Mouse (Mus musculus): ENCODE measurements around the gene Hoxb3. TPM values are rescaled to one million over a fixed set of nuclear protein-coding genes. Genes with fewer than 3 reads are reported as not detected.

Hoxb3 gene
- total and polyA plus RNA-seq, 2 experiments from 2014 or later, result 0.08 to 0.15 TPM

DNA sequence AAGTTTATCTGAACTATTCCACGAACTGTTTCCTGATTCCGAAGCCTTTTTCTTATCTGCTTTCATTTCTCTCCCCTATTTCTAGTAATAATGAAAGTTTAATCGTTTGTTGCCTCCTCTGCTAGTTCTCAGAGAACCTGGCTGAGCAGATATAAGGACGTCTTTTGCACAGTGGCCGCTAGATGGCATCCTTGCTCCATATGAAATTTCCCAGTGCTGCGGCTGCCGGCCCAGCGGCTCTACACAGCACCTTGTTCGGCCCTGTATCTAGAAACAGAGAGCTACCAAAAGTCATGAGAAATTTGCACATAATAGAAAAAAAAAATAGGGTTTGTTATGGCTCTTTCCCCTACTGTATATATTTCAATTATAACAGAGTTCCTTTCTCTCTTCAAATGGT is 44.4 kb upstream of the Hoxb3 start:
- Histone ChIP-seq H3K9ac (replicated peaks; ENCODE audit: low read depth, low read length) (no peak overlapping the region), H3K9me3 (replicated peaks; ENCODE audit: control insufficient read depth, low read length) (no peaks in the 10 kb centered on the region), H3K27me3 (ENCODE audit: control insufficient read depth, insufficient read depth, low read length) (peaks cover 100% of the 10 kb centered on the region), H3K4me2 (ENCODE audit: low read depth, low read length) (no peak overlapping the region), H3K27ac (ENCODE audit: low read depth) (no peak overlapping the region), H3K36me3 (replicated peaks; ENCODE audit: control insufficient read depth, insufficient read depth, low read length) (no peaks in the 10 kb centered on the region), H3K4me3 (ENCODE audit: low read depth, low read length) (no peak overlapping the region), H3K4me1 (ENCODE audit: control insufficient read depth, insufficient read depth) (no peaks in the 10 kb centered on the region)
- TF ChIP-seq CTCF (IDR thresholded peaks at IDR 0.05; ENCODE audit: low read depth), result peak; percentile 77
- TF ChIP-seq EP300 (IDR thresholded peaks at IDR 0.05; ENCODE audit: low read depth), result no peak
- 1% methylated on average over 9 of the region's 9 CpGs for WGBS
- ATAC-seq (ENCODE audit: insufficient read depth, low read depth) (peak; percentile 76), DNase-seq (ENCODE audit: low spot score) (peak; percentile 69)

- no peak overlapping the region for H3K27ac ChIP-seq (ENCODE audit: low read depth)
- no peak overlapping the region for H3K4me2 ChIP-seq (ENCODE audit: low read depth, low read length)
- no peaks in the 10 kb centered on the region for H3K9me3 ChIP-seq (replicated peaks; ENCODE audit: control insufficient read depth, low read length)
- DNase-seq (ENCODE audit: low spot score) (no peak), ATAC-seq (ENCODE audit: insufficient read depth, low read depth) (no peak)
- H3K27me3 ChIP-seq (ENCODE audit: control insufficient read depth, insufficient read depth, low read length), result peaks cover 100% of the 10 kb centered on the region
- 4% methylated on average over 31 of the region's 31 CpGs for WGBS
- H3K9ac ChIP-seq (replicated peaks; ENCODE audit: low read depth, low read length), result no peak overlapping the region
- no peaks in the 10 kb centered on the region for H3K4me1 ChIP-seq (ENCODE audit: control insufficient read depth, insufficient read depth)
- TF ChIP-seq EP300 (IDR thresholded peaks at IDR 0.05; ENCODE audit: low read depth) (no peak), CTCF (IDR thresholded peaks at IDR 0.05; ENCODE audit: low read depth) (no peak)
- H3K4me3 ChIP-seq (ENCODE audit: low read depth, low read length), result no peak overlapping the region
- H3K36me3 ChIP-seq (replicated peaks; ENCODE audit: control insufficient read depth, insufficient read depth, low read length), result no peaks in the 10 kb centered on the region
These were observed 43.5 kb upstream of the Hoxb3 start for GRCm38 (mm10) chr11:96279421-96280233.

- 20% methylated on average over 8 of the region's 8 CpGs for WGBS
- Histone ChIP-seq H3K4me1 (ENCODE audit: control insufficient read depth, insufficient read depth) (no peaks in the 10 kb centered on the region), H3K9me3 (replicated peaks; ENCODE audit: control insufficient read depth, low read length) (no peaks in the 10 kb centered on the region), H3K27ac (ENCODE audit: low read depth) (no peak overlapping the region), H3K9ac (replicated peaks; ENCODE audit: low read depth, low read length) (no peak overlapping the region), H3K36me3 (replicated peaks; ENCODE audit: control insufficient read depth, insufficient read depth, low read length) (no peaks in the 10 kb centered on the region), H3K4me3 (ENCODE audit: low read depth, low read length) (no peak overlapping the region), H3K27me3 (ENCODE audit: control insufficient read depth, insufficient read depth, low read length) (peaks cover 100% of the 10 kb centered on the region), H3K4me2 (ENCODE audit: low read depth, low read length) (no peak overlapping the region)
- ATAC-seq (ENCODE audit: insufficient read depth, low read depth) (no peak), DNase-seq (ENCODE audit: low spot score) (no peak)
- no peak for TF ChIP-seq CTCF (IDR thresholded peaks at IDR 0.05; ENCODE audit: low read depth)
- no peak for TF ChIP-seq EP300 (IDR thresholded peaks at IDR 0.05; ENCODE audit: low read depth)
These were observed 42.4 kb upstream of the Hoxb3 start for GRCm38 (mm10) chr11:96280399-96281378.

DNA sequence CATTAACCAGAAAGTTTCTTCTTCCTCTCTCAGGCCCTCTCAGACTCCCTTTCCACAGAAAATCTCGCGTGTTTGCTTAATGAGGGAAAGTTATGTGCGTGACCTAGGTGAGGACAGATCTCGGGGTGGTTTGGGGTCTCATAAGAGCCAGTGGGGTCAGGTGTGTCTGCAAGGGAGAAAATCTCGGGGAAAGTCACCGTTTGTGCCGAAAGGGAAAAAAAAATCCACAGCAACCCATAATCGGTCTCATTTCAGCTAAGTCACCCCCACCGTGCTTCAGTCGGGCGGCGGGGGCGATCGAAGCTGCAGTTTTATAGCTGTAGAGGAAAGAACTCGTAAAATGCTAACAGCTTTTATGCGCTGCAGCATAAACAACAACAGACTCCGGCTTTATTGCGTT is 41.7 kb upstream of the Hoxb3 start:
- TF ChIP-seq EP300 (IDR thresholded peaks at IDR 0.05; ENCODE audit: low read depth) (no peak), CTCF (IDR thresholded peaks at IDR 0.05; ENCODE audit: low read depth) (no peak)
- H3K27me3 ChIP-seq (ENCODE audit: control insufficient read depth, insufficient read depth, low read length), result peaks cover 100% of the 10 kb centered on the region
- 6% methylated on average over 18 of the region's 18 CpGs for WGBS
- H3K4me1 ChIP-seq (ENCODE audit: control insufficient read depth, insufficient read depth), result no peaks in the 10 kb centered on the region
- no peaks in the 10 kb centered on the region for H3K36me3 ChIP-seq (replicated peaks; ENCODE audit: control insufficient read depth, insufficient read depth, low read length)
- no peak overlapping the region for H3K27ac ChIP-seq (ENCODE audit: low read depth)
- H3K9ac ChIP-seq (replicated peaks; ENCODE audit: low read depth, low read length), result no peak overlapping the region
- no peak overlapping the region for H3K4me2 ChIP-seq (ENCODE audit: low read depth, low read length)
- DNase-seq (ENCODE audit: low spot score) (no peak), ATAC-seq (ENCODE audit: insufficient read depth, low read depth) (no peak)
- H3K9me3 ChIP-seq (replicated peaks; ENCODE audit: control insufficient read depth, low read length), result no peaks in the 10 kb centered on the region
- H3K4me3 ChIP-seq (ENCODE audit: low read depth, low read length), result no peak overlapping the region

GRCm38 (mm10) chr11:96281855-96282570 is 41.1 kb upstream of the Hoxb3 start, which contains the start of gene Hoxb8:
Gene Hoxb8, plus strand, starts transcription at chr11:96281905.
- H3K4me2 ChIP-seq (ENCODE audit: low read depth, low read length), result no peak within 1 kb of the TSS
- no peaks in the 10 kb centered on the region for H3K36me3 ChIP-seq (replicated peaks; ENCODE audit: control insufficient read depth, insufficient read depth, low read length)
- no peaks in the 10 kb centered on the region for H3K9me3 ChIP-seq (replicated peaks; ENCODE audit: control insufficient read depth, low read length)
- H3K27me3 ChIP-seq (ENCODE audit: control insufficient read depth, insufficient read depth, low read length), result peaks cover 100% of the 10 kb centered on the region
- no peak within 1 kb of the TSS for H3K9ac ChIP-seq (replicated peaks; ENCODE audit: low read depth, low read length)
- 3% methylated on average over 27 of the region's 27 CpGs for WGBS
- peak within 1 kb of the TSS; percentile 9; the same call in 1 of the 2 replicates for H3K4me3 ChIP-seq (ENCODE audit: low read depth, low read length)
- DNase-seq (ENCODE audit: low spot score) (no peak), ATAC-seq (ENCODE audit: insufficient read depth, low read depth) (no peak)
- H3K27ac ChIP-seq (ENCODE audit: low read depth), result no peak within 1 kb of the TSS
- TF ChIP-seq CTCF (IDR thresholded peaks at IDR 0.05; ENCODE audit: low read depth), result no peak
- no peak for TF ChIP-seq EP300 (IDR thresholded peaks at IDR 0.05; ENCODE audit: low read depth)
- no peaks in the 10 kb centered on the region for H3K4me1 ChIP-seq (ENCODE audit: control insufficient read depth, insufficient read depth)
